Mouse (Mus musculus): ENCODE measurements at regions not wholly inside any gene's neighbourhood (a gene's known extent, or its start where the extent isn't known, plus 50 kb on each side); places are given as distances from the start of the nearest gene placed in this dataset.

GRCm38 (mm10) chr17:59269613-59270012 is 256.4 kb upstream of the Nudt12 start:
- Histone ChIP-seq H3K9me3 (replicated peaks; ENCODE audit: control insufficient read depth, low read length) (no peaks in the 10 kb centered on the region), H3K27ac (ENCODE audit: low read depth) (no peak overlapping the region), H3K4me1 (ENCODE audit: control insufficient read depth, insufficient read depth) (no peaks in the 10 kb centered on the region), H3K27me3 (ENCODE audit: control insufficient read depth, insufficient read depth, low read length) (no peaks in the 10 kb centered on the region), H3K4me2 (ENCODE audit: low read depth, low read length) (no peak overlapping the region), H3K4me3 (ENCODE audit: low read depth, low read length) (no peak overlapping the region), H3K36me3 (replicated peaks; ENCODE audit: control insufficient read depth, insufficient read depth, low read length) (no peaks in the 10 kb centered on the region), H3K9ac (replicated peaks; ENCODE audit: low read depth, low read length) (no peak overlapping the region)
- DNase-seq (ENCODE audit: low spot score) (no peak), ATAC-seq (ENCODE audit: insufficient read depth, low read depth) (no peak)
- no peak for TF ChIP-seq CTCF (IDR thresholded peaks at IDR 0.05; ENCODE audit: low read depth)
- no peak for TF ChIP-seq EP300 (IDR thresholded peaks at IDR 0.05; ENCODE audit: low read depth)

DNA sequence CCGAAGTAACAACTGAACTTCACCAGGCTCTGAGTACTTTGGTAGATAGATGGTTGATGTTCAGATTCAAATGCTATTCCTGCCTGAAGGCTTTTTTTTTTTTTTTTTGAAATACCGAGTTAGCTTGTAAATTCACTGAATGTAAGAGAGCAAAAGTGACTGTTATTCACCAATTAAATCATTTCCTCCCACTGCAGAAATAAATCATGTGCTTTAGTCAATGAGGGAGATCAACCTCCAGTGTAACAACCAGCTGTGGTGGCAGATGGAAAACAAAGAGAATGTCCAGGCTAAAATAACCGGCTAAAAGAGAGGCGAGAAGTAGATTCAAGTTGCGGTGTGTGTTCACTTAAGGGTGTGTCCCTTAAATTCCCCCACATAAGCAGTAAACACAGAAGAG is 235.8 kb upstream of the Nudt12 start:
- H3K4me1 ChIP-seq (ENCODE audit: control insufficient read depth, insufficient read depth): no peaks in the 10 kb centered on the region
- H3K36me3 ChIP-seq (replicated peaks; ENCODE audit: control insufficient read depth, insufficient read depth, low read length): no peaks in the 10 kb centered on the region
- WGBS: 76% methylated on average over 5 of the region's 5 CpGs
- ATAC-seq (ENCODE audit: insufficient read depth, low read depth): no peak
- H3K27me3 ChIP-seq (ENCODE audit: control insufficient read depth, insufficient read depth, low read length): no peaks in the 10 kb centered on the region
- TF ChIP-seq EP300 (IDR thresholded peaks at IDR 0.05; ENCODE audit: low read depth): no peak
- no peak for TF ChIP-seq CTCF (IDR thresholded peaks at IDR 0.05; ENCODE audit: low read depth)
- no peaks in the 10 kb centered on the region for H3K9me3 ChIP-seq (replicated peaks; ENCODE audit: control insufficient read depth, low read length)
- no peak overlapping the region for H3K4me3 ChIP-seq (ENCODE audit: low read depth, low read length)
- no peak overlapping the region for H3K9ac ChIP-seq (replicated peaks; ENCODE audit: low read depth, low read length)
- H3K4me2 ChIP-seq (ENCODE audit: low read depth, low read length): no peak overlapping the region
- no peak overlapping the region for H3K27ac ChIP-seq (ENCODE audit: low read depth)
- DNase-seq (ENCODE audit: low spot score): no peak

GRCm38 (mm10) chr17:59232251-59232650 is 219.1 kb upstream of the Nudt12 start:
- H3K36me3 ChIP-seq (replicated peaks; ENCODE audit: control insufficient read depth, insufficient read depth, low read length): no peaks in the 10 kb centered on the region
- ATAC-seq (ENCODE audit: insufficient read depth, low read depth) (no peak), DNase-seq (ENCODE audit: low spot score) (no peak)
- no peak overlapping the region for H3K27ac ChIP-seq (ENCODE audit: low read depth)
- no peaks in the 10 kb centered on the region for H3K9me3 ChIP-seq (replicated peaks; ENCODE audit: control insufficient read depth, low read length)
- no peaks in the 10 kb centered on the region for H3K4me1 ChIP-seq (ENCODE audit: control insufficient read depth, insufficient read depth)
- no peak overlapping the region for H3K4me3 ChIP-seq (ENCODE audit: low read depth, low read length)
- no peaks in the 10 kb centered on the region for H3K27me3 ChIP-seq (ENCODE audit: control insufficient read depth, insufficient read depth, low read length)
- TF ChIP-seq EP300 (IDR thresholded peaks at IDR 0.05; ENCODE audit: low read depth) (no peak), CTCF (IDR thresholded peaks at IDR 0.05; ENCODE audit: low read depth) (no peak)
- H3K4me2 ChIP-seq (ENCODE audit: low read depth, low read length): no peak overlapping the region
- H3K9ac ChIP-seq (replicated peaks; ENCODE audit: low read depth, low read length): no peak overlapping the region
- WGBS: 69% methylated on average over 2 of the region's 2 CpGs

Measured in heart, postnatal 0 days (tissue).